Mouse (Mus musculus): ENCODE results near the gene Tekt3. TPM values are rescaled to one million over a fixed set of nuclear protein-coding genes. Genes with fewer than 3 reads are reported as not detected.

Tekt3 gene
- polyA plus RNA-seq, 2 experiments = 0.06 to 0.30 TPM

DNA sequence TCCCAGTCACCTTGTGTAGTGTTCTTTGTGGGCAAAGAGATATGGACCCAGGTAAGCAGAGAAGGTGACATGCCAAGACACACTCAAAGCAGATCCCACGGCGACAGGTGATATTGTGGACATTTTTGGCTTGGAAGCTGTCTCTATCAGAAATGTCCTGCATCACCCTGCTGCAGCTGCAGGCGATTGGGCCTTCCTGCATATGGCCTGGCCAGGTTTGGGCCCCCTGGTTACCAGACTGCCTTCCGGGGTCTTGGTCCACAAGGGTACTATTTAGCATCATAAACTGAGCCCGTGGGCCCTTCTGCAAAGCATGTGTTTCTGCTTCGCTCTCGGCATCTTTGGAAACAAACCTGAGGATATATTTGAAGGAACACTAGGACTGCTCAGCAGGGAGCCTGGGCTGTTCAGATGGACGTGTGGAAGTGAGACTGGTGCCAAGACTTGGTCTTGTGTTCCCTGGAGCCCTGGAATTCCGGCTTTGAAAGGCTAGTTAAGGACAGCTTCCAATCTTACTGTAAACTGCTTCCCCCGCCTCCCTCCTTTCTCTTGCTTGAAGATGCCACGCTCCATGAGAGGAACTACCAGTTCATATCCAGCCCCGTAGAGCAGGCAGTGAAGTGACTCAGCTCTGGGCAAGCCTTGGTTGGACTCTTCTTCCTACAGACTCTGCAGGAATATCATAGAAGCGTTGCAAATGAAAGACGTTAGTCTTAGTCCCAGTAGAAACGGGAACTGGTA is 73.5 kb downstream of the Tekt3 start:
- Histone ChIP-seq H3K4me1 (ENCODE audit: control insufficient read depth, insufficient read depth, low read length) (peaks cover 44% of the 10 kb centered on the region), H3K4me3 (replicated peaks; ENCODE audit: low read length) (peak overlapping the region; percentile 19)

GRCm38 (mm10) chr11:63135622-63136021 is 74.2 kb downstream of the Tekt3 start:
- Histone ChIP-seq H3K27me3 (ENCODE audit: control insufficient read depth, insufficient read depth, low read length) (0 out of 2 replicates have a peak, but pooled peaks cover 1% of the 10 kb centered on the region), H3K9ac (ENCODE audit: low read depth, low read length, severe bottlenecking) (0 out of 2 replicates have a peak overlapping the region, but pooled peaks have one; percentile 1), H3K9me3 (ENCODE audit: control insufficient read depth, low read length) (no peaks in the 10 kb centered on the region), H3K4me3 (replicated peaks; ENCODE audit: low read length) (peak overlapping the region; percentile 19), H3K4me2 (replicated peaks; ENCODE audit: low read depth, low read length, severe bottlenecking) (peak overlapping the region; percentile 64), H3K27ac (replicated peaks; ENCODE audit: low read depth, low read length) (peak overlapping the region; percentile 74; the same call in 1 of the 2 replicates), H3K4me1 (ENCODE audit: control insufficient read depth, insufficient read depth, low read length) (peaks cover 38% of the 10 kb centered on the region), H3K36me3 (ENCODE audit: control insufficient read depth, insufficient read depth, low read length) (peaks cover 63% of the 10 kb centered on the region)
- WGBS = 3% methylated on average over 8 of the region's 8 CpGs
- no peak for TF ChIP-seq POLR2A (IDR thresholded peaks at IDR 0.05; ENCODE audit: borderline replicate concordance, extremely low read depth, insufficient read depth, insufficient read length)
- DNase-seq (ENCODE audit: low spot score) (peak; percentile 94), ATAC-seq (ENCODE audit: low FRiP score, low read depth) (peak; percentile 78)

More for the DNA sequence above, 73.5 kb downstream of the Tekt3 start:
- DNase-seq (ENCODE audit: low spot score) = peak; percentile 17
- Histone ChIP-seq H3K27ac (replicated peaks; ENCODE audit: low read depth, low read length) (peak overlapping the region; percentile 74), H3K9ac (ENCODE audit: low read depth, low read length, severe bottlenecking) (no peak overlapping the region), H3K9me3 (ENCODE audit: control insufficient read depth, low read length) (no peaks in the 10 kb centered on the region), H3K36me3 (ENCODE audit: control insufficient read depth, insufficient read depth, low read length) (peaks cover 57% of the 10 kb centered on the region), H3K4me2 (replicated peaks; ENCODE audit: low read depth, low read length, severe bottlenecking) (peak overlapping the region; percentile 64), H3K27me3 (ENCODE audit: control insufficient read depth, insufficient read depth, low read length) (0 out of 2 replicates have a peak, but pooled peaks cover 5% of the 10 kb centered on the region)
- no peak for TF ChIP-seq POLR2A (IDR thresholded peaks at IDR 0.05; ENCODE audit: borderline replicate concordance, extremely low read depth, insufficient read depth, insufficient read length)
- ATAC-seq (ENCODE audit: low FRiP score, low read depth) = no peak
- 39% methylated on average over 15 of the region's 15 CpGs for WGBS

DNA sequence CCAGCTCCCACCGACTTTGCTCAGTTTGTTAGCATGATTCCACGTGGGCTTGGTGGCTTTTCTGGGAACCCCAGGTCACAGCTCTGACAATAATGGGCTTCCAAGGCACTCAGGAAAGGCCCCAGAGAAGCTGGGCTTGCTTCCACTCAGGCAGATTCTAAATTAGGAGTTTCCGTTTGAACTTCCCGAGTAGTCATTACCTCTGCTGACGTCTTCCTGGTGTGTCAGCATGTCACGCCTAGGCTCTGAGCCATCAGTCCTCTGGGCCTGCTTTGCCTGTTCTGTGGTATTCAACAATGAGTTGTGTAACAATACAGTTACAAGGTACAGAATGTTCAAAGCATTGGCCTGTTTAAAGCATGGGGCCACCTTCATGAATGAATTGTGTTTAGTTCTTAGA is 74.8 kb downstream of the Tekt3 start:
- H3K27me3 ChIP-seq (ENCODE audit: control insufficient read depth, insufficient read depth, low read length) = no peaks in the 10 kb centered on the region
- no peak for TF ChIP-seq POLR2A (IDR thresholded peaks at IDR 0.05; ENCODE audit: borderline replicate concordance, extremely low read depth, insufficient read depth, insufficient read length)
- no peaks in the 10 kb centered on the region for H3K9me3 ChIP-seq (ENCODE audit: control insufficient read depth, low read length)
- no peak for ATAC-seq (ENCODE audit: low FRiP score, low read depth)
- H3K36me3 ChIP-seq (ENCODE audit: control insufficient read depth, insufficient read depth, low read length) = peaks cover 69% of the 10 kb centered on the region
- no peak overlapping the region for H3K4me3 ChIP-seq (replicated peaks; ENCODE audit: low read length)
- WGBS = 70% methylated on average over 6 of the region's 6 CpGs
- no peak for DNase-seq (ENCODE audit: low spot score)
- 0 out of 2 replicates have a peak overlapping the region, but pooled peaks have one; percentile 3 for H3K4me2 ChIP-seq (replicated peaks; ENCODE audit: low read depth, low read length, severe bottlenecking)
- H3K9ac ChIP-seq (ENCODE audit: low read depth, low read length, severe bottlenecking) = 0 out of 2 replicates have a peak overlapping the region, but pooled peaks have one; percentile 1
- no peak overlapping the region for H3K27ac ChIP-seq (replicated peaks; ENCODE audit: low read depth, low read length)
- H3K4me1 ChIP-seq (ENCODE audit: control insufficient read depth, insufficient read depth, low read length) = peaks cover 33% of the 10 kb centered on the region

DNA sequence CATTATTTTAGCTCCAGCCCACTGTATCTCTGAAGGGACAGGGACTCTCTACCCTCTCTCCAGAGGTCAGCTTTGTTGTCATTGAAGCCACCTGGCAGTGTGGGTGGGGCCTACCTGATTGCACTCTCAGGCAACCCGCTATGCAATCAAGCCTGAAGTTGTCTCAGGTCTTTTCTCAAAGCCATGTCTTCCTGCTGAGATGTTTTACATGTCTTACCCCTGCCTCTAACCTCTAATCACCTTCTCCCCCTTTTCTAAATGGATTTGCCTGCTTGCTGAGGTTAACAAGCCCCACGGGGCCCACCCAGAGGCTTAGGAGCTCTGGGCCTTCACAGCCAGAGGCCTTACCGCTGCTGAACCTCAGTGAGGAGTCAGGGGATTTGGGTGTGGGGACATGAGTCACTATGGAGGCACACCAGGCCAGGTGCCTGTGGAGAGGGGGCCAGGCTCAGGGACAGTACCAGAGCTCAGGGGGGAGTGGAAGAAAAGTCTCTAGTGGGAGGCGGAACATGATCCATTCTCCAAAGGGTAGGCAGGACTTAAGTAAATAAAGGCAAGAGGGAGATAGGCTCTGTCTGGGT is 75.5 kb downstream of the Tekt3 start:
- Histone ChIP-seq H3K9ac (ENCODE audit: low read depth, low read length, severe bottlenecking) (no peak overlapping the region), H3K4me3 (replicated peaks; ENCODE audit: low read length) (no peak overlapping the region), H3K9me3 (ENCODE audit: control insufficient read depth, low read length) (no peaks in the 10 kb centered on the region), H3K4me2 (replicated peaks; ENCODE audit: low read depth, low read length, severe bottlenecking) (no peak overlapping the region), H3K36me3 (ENCODE audit: control insufficient read depth, insufficient read depth, low read length) (peaks cover 76% of the 10 kb centered on the region), H3K27ac (replicated peaks; ENCODE audit: low read depth, low read length) (no peak overlapping the region), H3K27me3 (ENCODE audit: control insufficient read depth, insufficient read depth, low read length) (no peaks in the 10 kb centered on the region), H3K4me1 (ENCODE audit: control insufficient read depth, insufficient read depth, low read length) (peaks cover 33% of the 10 kb centered on the region)
- ATAC-seq (ENCODE audit: low FRiP score, low read depth) (no peak), DNase-seq (ENCODE audit: low spot score) (no peak)
- WGBS = 67% methylated on average over 4 of the region's 4 CpGs
- no peak for TF ChIP-seq POLR2A (IDR thresholded peaks at IDR 0.05; ENCODE audit: borderline replicate concordance, extremely low read depth, insufficient read depth, insufficient read length)

GRCm38 (mm10) chr11:63138739-63139138 is 77.3 kb downstream of the Tekt3 start:
- H3K4me1 ChIP-seq (ENCODE audit: control insufficient read depth, insufficient read depth, low read length) = peaks cover 29% of the 10 kb centered on the region
- no peaks in the 10 kb centered on the region for H3K27me3 ChIP-seq (ENCODE audit: control insufficient read depth, insufficient read depth, low read length)
- no peak overlapping the region for H3K27ac ChIP-seq (replicated peaks; ENCODE audit: low read depth, low read length)
- no peak overlapping the region for H3K4me3 ChIP-seq (replicated peaks; ENCODE audit: low read length)
- no peak for ATAC-seq (ENCODE audit: low FRiP score, low read depth)
- no peak for DNase-seq (ENCODE audit: low spot score)
- peaks cover 83% of the 10 kb centered on the region for H3K36me3 ChIP-seq (ENCODE audit: control insufficient read depth, insufficient read depth, low read length)
- no peak for TF ChIP-seq POLR2A (IDR thresholded peaks at IDR 0.05; ENCODE audit: borderline replicate concordance, extremely low read depth, insufficient read depth, insufficient read length)
- no peaks in the 10 kb centered on the region for H3K9me3 ChIP-seq (ENCODE audit: control insufficient read depth, low read length)
- no peak overlapping the region for H3K4me2 ChIP-seq (replicated peaks; ENCODE audit: low read depth, low read length, severe bottlenecking)
- H3K9ac ChIP-seq (ENCODE audit: low read depth, low read length, severe bottlenecking) = no peak overlapping the region
- WGBS = 61% methylated on average over 3 of the region's 3 CpGs

Data from limb, embryonic 14.5 days (tissue).